Mouse (Mus musculus): ENCODE results near the gene Phc2. TPM values are rescaled to one million over a fixed set of nuclear protein-coding genes. Genes with fewer than 3 reads are reported as not detected.

The Phc2 gene
- polyA plus RNA-seq, 1 experiment from 2014 or later, result 89.2 TPM

GRCm38 (mm10) chr4:128753571-128753970, 99.1 kb downstream of the Phc2 start:
- H3K27me3 ChIP-seq, result no peaks in the 10 kb centered on the region
- in situ Hi-C loops (cut with MboI; ENCODE audit: low pct_unique_long_range_greater_than_20kb), result no loop called here
- ChIA-PET CTCF (interaction anchor here (1.8 kb wide), 1 partner anchor 32 kb away, joined by 3 read pairs; no protein-coding TSS in a partner anchor), POLR2A (interaction anchor here (0.6 kb wide), 1 partner anchor 42 kb away, joined by 3 read pairs; no protein-coding TSS in a partner anchor)
- TF ChIP-seq CTCF (IDR thresholded peaks at IDR 0.05), result no peak
- ATAC-seq, result no peak
- DNase-seq (ENCODE audit: low read depth, low spot score), result no peak

DNA sequence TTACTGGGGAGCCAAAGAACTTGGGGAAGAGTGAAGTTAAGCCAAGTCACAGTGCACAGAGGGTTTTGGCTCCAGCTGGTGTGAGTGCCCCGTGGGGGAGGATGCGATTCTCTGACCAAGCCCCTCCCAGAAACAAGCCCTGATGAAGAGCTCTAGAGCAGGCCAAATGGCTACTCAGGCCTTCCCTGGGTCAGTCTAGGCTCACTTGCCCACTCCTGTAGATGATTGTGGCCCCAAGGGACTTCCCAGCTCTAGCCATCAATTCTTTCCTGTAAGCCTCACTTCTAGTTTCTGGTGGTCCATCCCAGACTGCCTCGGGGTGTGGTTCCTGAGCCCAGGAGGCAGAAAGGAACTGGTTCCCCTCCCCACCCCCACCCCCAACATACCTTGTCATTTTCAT, 100.6 kb downstream of the Phc2 start, which contains the start of gene A3galt2:
TSS of gene A3galt2 (plus strand) at position 301 of the 400 bp plus-strand sequence.
- no peak for DNase-seq (ENCODE audit: low read depth, low spot score)
- in situ Hi-C loops (cut with MboI; ENCODE audit: low pct_unique_long_range_greater_than_20kb), result no loop called here
- no peak for TF ChIP-seq CTCF (IDR thresholded peaks at IDR 0.05)
- CTCF ChIA-PET, result no interaction called here
- no peak for ATAC-seq
- no peaks in the 10 kb centered on the region for H3K27me3 ChIP-seq
- POLR2A ChIA-PET, result interaction anchor here (0.8 to 1.0 kb wide), 2 partner anchors 13 to 28 kb away, joined by 3 read pairs; no protein-coding TSS in a partner anchor

- POLR2A ChIA-PET, result interaction anchor here (0.8 to 1.1 kb wide), 3 partner anchors 8 to 29 kb away, joined by 3 read pairs; no protein-coding TSS in a partner anchor
- in situ Hi-C loops (cut with MboI; ENCODE audit: low pct_unique_long_range_greater_than_20kb), result no loop called here
- H3K27me3 ChIP-seq, result no peaks in the 10 kb centered on the region
- ATAC-seq (peak; percentile 47), DNase-seq (ENCODE audit: low read depth, low spot score) (no peak)
- CTCF ChIA-PET, result interaction anchor here (0.7 to 1.5 kb wide), 3 partner anchors 9 to 28 kb away, joined by 3 read pairs; no protein-coding TSS in a partner anchor
- no peak for TF ChIP-seq CTCF (IDR thresholded peaks at IDR 0.05)
Observed at GRCm38 (mm10) chr4:128755900-128756299, 101.4 kb downstream of the Phc2 start.

GRCm38 (mm10) chr4:128759214-128759613, 104.7 kb downstream of the Phc2 start:
- ChIA-PET CTCF (interaction anchor here (1.3 kb wide), 1 partner anchor 16 kb away, joined by 3 read pairs; no protein-coding TSS in a partner anchor), POLR2A (interaction anchor here (0.6 to 1.1 kb wide), 2 partner anchors 35 to 49 kb away, joined by 5 to 6 read pairs; no protein-coding TSS in a partner anchor)
- TF ChIP-seq CTCF (IDR thresholded peaks at IDR 0.05), result no peak
- H3K27me3 ChIP-seq, result no peaks in the 10 kb centered on the region
- in situ Hi-C loops (cut with MboI; ENCODE audit: low pct_unique_long_range_greater_than_20kb), result no loop called here
- no peak for DNase-seq (ENCODE audit: low read depth, low spot score)
- no peak for ATAC-seq

- no peaks in the 10 kb centered on the region for H3K27me3 ChIP-seq
- ATAC-seq (no peak), DNase-seq (ENCODE audit: low read depth, low spot score) (no peak)
- no peak for TF ChIP-seq CTCF (IDR thresholded peaks at IDR 0.05)
- in situ Hi-C loops (cut with MboI; ENCODE audit: low pct_unique_long_range_greater_than_20kb), result no loop called here
- ChIA-PET CTCF (interaction anchor here (1.1 to 1.3 kb wide), 2 partner anchors 15 to 96 kb away, joined by 3 read pairs; no protein-coding TSS in a partner anchor), POLR2A (interaction anchor here (1.1 kb wide), 1 partner anchor 34 kb away, joined by 6 read pairs; no protein-coding TSS in a partner anchor)
Observed at GRCm38 (mm10) chr4:128760029-128760428, 105.5 kb downstream of the Phc2 start.

- CTCF ChIA-PET, result interaction anchor here (1.2 to 1.7 kb wide), 2 partner anchors 10 to 46 kb away, joined by 3 to 4 read pairs; no protein-coding TSS in a partner anchor
- no peak for DNase-seq (ENCODE audit: low read depth, low spot score)
- in situ Hi-C loops (cut with MboI; ENCODE audit: low pct_unique_long_range_greater_than_20kb), result no loop called here
- no peak for ATAC-seq
- POLR2A ChIA-PET, result no interaction called here
- no peak for TF ChIP-seq CTCF (IDR thresholded peaks at IDR 0.05)
- no peaks in the 10 kb centered on the region for H3K27me3 ChIP-seq
Observed at GRCm38 (mm10) chr4:128766929-128767328, 112.4 kb downstream of the Phc2 start.

GRCm38 (mm10) chr4:128768120-128768519, 113.6 kb downstream of the Phc2 start:
- no peak for DNase-seq (ENCODE audit: low read depth, low spot score)

DNA sequence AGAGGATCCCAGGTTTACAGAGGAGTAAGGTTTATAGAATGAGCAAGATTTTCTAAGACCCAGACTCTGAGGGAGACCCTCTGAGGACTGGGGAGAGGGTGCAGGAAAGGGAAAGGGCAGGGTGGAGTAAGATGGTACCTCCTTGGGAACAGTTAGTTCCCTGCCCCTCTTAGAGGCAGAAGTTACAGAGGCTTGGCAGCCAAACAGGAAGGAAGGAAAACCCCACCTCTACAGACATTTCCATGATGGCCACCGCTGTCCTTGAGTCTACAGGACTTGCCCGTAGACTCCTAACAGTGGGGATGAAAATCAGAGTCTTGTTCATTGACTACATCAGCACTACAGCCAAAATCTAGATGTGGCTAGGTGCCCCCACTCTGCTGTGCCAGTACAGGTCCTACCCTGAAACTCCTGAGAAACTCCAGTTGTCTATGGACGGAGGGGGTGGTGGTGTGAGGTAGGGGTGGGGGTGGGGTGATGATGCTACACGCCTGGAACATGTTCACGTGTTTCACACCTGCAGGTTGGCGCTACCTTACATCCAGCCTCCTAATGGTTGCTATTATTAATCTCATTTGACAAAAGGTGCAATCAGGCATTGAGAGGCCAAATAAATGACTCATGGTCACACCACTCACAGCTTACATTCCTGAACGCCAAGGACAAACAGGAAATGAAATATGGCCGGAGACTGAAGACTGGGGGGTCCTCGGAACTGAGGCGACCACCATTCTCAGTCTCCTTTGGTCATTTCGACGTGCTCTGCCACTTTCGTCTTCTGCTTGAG, 115.3 kb downstream of the Phc2 start:
- ATAC-seq (no peak), DNase-seq (ENCODE audit: low read depth, low spot score) (peak; percentile 49)
- in situ Hi-C loops (cut with MboI; ENCODE audit: low pct_unique_long_range_greater_than_20kb), result no loop called here
- no peaks in the 10 kb centered on the region for H3K27me3 ChIP-seq
- POLR2A ChIA-PET, result interaction anchor here (0.5 to 1.1 kb wide), 2 partner anchors 58 to 1390 kb away, joined by 3 to 4 read pairs; no protein-coding TSS in a partner anchor
- CTCF ChIA-PET, result interaction anchor here (1.4 kb wide), 1 partner anchor 58 kb away, joined by 6 read pairs; no protein-coding TSS in a partner anchor
- TF ChIP-seq CTCF (IDR thresholded peaks at IDR 0.05), result no peak

More at GRCm38 (mm10) chr4:128768120-128768519, 113.6 kb downstream of the Phc2 start:
- no peak for TF ChIP-seq CTCF (IDR thresholded peaks at IDR 0.05)
- ChIA-PET POLR2A (interaction anchor here (1.0 kb wide), 1 partner anchor 33 kb away, joined by 3 read pairs; no protein-coding TSS in a partner anchor), CTCF (no interaction called here)
- no peaks in the 10 kb centered on the region for H3K27me3 ChIP-seq
- no peak for ATAC-seq
- in situ Hi-C loops (cut with MboI; ENCODE audit: low pct_unique_long_range_greater_than_20kb), result no loop called here

DNA sequence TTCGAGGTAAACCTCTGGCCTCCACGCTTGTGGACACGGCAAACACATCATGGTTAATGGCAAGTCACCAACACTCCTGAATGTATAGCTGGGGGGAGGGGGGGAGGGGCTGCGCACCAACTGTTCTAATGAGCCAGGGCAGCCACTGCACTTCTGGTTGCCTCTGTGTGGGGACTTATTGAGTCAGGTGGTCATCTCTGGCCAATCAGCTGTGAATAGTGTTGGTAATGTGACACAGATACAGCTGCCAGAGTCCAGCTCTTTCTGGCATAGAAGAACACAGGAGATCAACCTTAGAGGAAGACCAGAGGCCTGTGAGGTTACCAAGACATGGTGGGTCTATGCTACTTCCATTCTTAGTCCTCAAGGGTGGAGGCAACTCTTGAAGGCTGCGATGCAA, 116.2 kb downstream of the Phc2 start:
- ATAC-seq (no peak), DNase-seq (ENCODE audit: low read depth, low spot score) (no peak)
- H3K27me3 ChIP-seq, result no peaks in the 10 kb centered on the region
- TF ChIP-seq CTCF (IDR thresholded peaks at IDR 0.05), result no peak
- ChIA-PET POLR2A (interaction anchor here (0.5 to 1.1 kb wide), 2 partner anchors 59 to 1389 kb away, joined by 3 to 4 read pairs; no protein-coding TSS in a partner anchor), CTCF (interaction anchor here (1.4 to 1.6 kb wide), 2 partner anchors 10 to 59 kb away, joined by 3 to 6 read pairs; no protein-coding TSS in a partner anchor)
- in situ Hi-C loops (cut with MboI; ENCODE audit: low pct_unique_long_range_greater_than_20kb), result no loop called here

DNA sequence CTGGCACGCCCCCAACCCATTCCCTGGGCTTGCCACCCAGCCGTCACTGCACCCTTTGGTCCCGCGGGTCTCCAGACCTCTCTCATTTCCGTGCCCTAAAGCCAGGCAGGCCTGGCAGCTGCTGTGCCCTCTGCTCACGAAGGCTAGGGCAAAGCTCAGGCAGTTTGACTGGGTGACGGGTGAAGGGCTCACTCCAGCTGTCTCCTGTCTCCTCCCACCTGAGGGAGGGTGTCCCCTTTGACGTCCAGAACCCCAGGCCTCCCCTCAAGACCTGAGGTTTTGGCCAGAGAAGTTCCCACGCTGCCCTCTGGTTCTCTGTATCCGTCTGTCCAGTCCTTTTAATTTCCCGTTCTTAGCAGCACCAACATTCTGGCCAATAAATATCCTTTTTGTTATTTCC, 119.3 kb downstream of the Phc2 start:
- no peaks in the 10 kb centered on the region for H3K27me3 ChIP-seq
- POLR2A ChIA-PET, result no interaction called here
- CTCF ChIA-PET, result no interaction called here
- in situ Hi-C loops (cut with MboI; ENCODE audit: low pct_unique_long_range_greater_than_20kb), result no loop called here
- ATAC-seq (no peak), DNase-seq (ENCODE audit: low read depth, low spot score) (no peak)
- no peak for TF ChIP-seq CTCF (IDR thresholded peaks at IDR 0.05)
